Mouse (Mus musculus): Measurements from ENCODE around the gene Msx1.
"Not testable (repeated sequence)": the region's sequence is repeated elsewhere in the genome, so short reads cannot be mapped to it uniquely, and the experiment has no call there.

Gene Msx1

GRCm38 (mm10) chr5:37824461-37824795, at the start of gene Msx1:
Gene Msx1, minus strand, starts transcription at chr5:37824583.
- DNase-seq (ENCODE audit: low spot score in 2 of 2), result peak in 1 of 2 experiments; percentile 38

- no peak for DNase-seq (ENCODE audit: low spot score in 2 of 2)
Measured at GRCm38 (mm10) chr5:37865471-37865870, 41.1 kb upstream of the Msx1 start.

DNA sequence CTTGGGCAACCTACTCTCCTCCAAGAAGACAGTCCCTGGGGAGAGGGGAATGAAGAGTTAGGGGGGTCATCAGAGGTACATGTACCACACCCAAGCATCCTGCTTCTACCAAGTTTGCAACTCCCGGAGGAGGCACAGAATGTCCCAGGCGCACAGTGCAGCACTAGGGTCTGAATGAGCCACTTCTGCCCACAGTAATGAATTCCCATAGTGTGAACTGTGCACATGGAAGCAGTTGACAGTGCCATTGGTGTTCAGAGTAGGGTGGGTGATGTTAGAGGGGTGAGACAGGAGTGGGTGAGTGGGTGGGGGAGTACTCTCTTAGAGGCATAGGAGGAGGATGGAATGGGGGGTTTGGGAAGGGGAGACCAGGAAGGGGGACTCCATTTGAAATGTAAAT, 39.9 kb upstream of the Msx1 start:
- DNase-seq (ENCODE audit: low spot score in 2 of 2), result no peak

DNA sequence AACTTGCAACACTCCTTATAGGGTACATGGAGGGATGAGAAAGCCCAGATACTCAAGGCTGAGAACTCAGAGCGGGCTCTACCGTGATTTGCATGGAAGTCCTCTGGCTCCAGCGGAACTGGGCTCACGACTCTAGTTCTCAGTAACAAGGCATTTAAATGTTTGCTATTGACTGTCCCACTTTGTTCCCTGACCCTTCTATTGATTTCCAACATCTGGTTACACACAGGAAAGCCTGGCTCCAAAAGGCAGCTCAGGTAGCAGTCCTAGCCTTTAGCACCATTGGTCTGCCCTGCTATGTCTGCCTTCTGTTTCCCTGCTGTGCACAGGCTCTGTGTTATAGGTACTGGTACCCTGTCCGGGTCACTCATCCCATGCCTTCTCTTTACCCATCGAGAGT, 36.5 kb upstream of the Msx1 start:
- no peak for DNase-seq (ENCODE audit: low spot score in 2 of 2)

DNA sequence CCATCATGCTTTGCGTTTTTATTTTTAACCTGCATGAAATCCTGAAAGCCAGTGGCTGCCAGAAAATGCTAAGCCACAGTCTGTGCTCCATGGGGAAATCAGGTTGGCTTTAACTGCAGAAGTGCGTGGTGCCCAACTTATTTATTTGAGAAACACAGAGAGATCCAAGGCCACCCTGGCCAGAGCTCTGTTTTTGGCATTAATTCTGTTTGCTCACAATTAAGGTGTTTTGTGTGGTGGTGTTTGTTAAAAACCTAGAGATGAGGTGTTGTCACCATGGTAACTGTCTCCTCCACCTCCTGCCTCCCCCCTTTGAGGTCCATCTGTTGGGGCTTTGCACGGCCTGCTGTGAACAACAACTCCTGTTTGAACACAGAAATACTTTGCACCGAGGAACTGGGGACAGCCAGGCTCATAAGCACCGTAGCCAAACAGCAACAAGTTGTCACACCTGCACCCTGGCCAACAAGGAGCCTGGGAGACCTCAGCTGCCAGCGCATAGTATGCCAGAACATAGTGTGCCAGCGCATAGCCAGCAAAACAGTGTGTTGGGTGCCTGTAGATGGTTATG, 35.9 kb upstream of the Msx1 start:
- peak; percentile 9 to 16 for DNase-seq (ENCODE audit: low spot score in 2 of 2)

GRCm38 (mm10) chr5:37857763-37858545, 33.6 kb upstream of the Msx1 start:
- peak in 1 of 2 experiments; percentile 7 for DNase-seq (ENCODE audit: low spot score in 2 of 2)

- no peak for DNase-seq (ENCODE audit: low spot score in 2 of 2)
Measured at GRCm38 (mm10) chr5:37856057-37856456, 31.7 kb upstream of the Msx1 start.

DNA sequence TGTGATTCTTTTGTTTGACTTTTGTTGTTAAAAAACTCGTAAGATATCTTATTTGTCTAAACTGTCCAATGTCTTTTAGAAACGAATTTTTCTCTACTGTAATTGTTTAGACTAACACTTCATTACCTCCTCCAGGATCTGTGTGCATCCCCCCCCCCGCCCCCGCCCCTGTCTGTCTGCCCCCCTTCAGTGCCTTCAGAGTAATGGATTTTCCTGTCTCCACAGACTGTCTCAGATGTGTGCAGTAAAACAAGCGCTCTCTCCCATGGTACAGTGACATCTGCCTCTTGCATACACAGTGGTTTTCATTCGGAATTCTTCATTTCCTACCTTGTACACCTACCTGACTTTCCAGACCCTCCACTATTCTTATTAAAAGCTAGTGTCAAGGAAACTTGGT, 29.9 kb upstream of the Msx1 start:
- no peak for DNase-seq (ENCODE audit: low spot score in 2 of 2)

DNA sequence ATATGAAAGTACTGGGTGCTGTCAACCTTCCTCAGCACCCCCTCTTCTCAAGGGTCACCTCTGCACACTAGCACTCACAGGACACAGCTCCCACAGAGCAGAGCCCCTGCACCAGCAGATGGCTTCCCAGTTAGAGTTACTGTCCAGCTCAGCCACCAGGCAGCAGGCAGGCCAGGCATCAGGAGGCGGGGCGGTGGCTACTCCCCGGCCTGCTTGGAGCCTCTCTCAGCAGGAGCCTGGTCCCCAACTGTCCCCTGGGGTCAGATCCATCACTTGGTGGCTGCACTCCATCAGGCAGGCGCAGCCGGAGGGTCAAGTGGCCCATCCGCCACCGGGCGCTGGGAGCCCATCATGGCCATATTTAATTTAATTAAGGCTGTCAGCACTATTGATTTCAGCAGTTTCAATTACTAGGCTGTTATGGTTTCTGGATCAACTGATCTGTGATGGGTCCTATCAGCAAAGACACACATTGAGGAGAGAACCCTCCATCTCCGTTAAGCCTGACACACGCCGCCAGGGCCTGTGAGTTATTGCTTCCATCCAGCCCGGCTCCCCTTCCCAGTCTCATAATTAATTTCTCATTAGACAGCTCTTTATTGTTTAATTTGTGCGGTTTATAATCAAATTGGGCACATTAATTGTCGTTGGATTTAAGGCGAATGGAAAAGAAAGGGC, 27.1 kb upstream of the Msx1 start:
- no peak for DNase-seq (ENCODE audit: low spot score in 2 of 2)

- no peak for DNase-seq (ENCODE audit: low spot score in 2 of 2)
Measured at GRCm38 (mm10) chr5:37848991-37849719, 24.8 kb upstream of the Msx1 start.

GRCm38 (mm10) chr5:37836267-37836646, 11.9 kb upstream of the Msx1 start:
- DNase-seq (ENCODE audit: low spot score in 2 of 2), result no peak

DNA sequence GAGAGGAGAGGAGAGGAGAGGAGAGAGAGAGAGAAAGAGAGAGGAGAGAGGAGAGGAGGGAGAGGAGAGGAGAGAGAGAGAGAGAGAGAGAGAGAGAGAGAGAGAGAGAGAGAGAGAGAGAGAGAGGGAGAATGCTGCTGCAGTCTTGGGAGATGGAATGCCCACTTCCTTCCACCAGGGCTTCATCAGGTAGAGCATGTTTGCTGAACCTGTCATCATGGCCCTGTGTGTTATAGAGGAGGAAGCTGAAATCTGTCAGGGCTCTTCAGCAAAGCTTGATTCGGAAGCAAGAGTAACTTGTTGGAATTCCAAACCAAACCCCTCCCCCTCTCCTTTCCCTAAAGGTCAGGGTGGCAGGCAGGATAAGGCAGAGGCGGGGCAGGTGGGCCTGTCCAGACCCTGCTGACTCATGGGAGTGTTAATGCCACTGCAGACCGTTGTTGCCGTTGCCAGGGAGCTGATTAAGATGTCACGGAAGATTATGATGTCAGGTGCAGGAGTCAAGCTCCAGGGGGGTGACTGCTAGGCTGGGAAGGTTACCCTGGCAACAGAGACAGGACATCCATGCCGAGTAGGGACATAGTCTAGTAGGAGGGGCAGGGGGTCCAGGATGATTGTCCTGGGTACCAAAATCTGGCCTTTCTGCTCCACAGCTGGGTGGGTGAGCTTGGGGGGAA, 11.3 kb upstream of the Msx1 start:
- DNase-seq (ENCODE audit: low spot score in 2 of 2), result no peak

DNA sequence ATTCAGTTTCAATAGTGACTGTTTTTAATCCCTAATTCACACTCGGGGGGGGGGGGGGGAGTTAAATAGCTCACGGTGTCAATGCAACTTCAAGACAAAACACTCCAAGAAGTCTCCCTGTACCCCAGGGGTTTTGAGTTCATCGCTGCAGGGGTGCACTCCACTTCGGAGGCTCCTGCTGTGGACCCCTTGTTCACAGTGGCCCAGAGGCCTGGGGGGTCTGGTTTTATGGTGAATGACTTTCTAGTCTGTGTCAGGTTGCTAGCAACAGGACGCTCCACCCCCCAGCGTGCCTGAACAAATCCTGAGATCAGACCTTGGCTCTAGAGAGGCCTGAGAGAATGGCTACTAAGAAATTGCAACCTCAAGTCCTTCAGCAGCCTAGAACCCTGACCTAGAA, 8.4 kb upstream of the Msx1 start:
- no peak for DNase-seq (ENCODE audit: low spot score in 2 of 2)

GRCm38 (mm10) chr5:37832031-37832430, 7.6 kb upstream of the Msx1 start:
- no peak for DNase-seq (ENCODE audit: low spot score in 2 of 2)

GRCm38 (mm10) chr5:37830436-37830835, 6.1 kb upstream of the Msx1 start:
- DNase-seq (ENCODE audit: low spot score in 2 of 2), result not testable (repeated sequence)

DNA sequence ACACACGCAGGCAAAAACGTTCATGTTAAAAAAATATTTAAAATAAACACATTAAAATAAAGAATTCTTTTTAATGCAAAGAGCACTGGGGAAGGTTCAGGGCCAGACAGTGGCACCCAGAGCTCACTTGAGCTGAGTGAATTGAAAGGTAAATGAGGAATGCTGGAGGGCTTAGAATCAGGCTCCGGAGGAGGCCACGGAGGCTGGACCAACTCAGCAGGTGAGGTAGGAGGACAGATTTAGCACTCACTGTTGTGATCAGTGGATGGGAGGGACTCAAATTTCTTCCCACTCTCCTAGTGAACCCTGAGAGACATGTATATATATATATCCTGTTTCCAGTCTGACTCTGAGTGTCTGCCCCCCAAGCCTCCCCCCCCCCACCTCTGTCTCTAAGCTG, 5.5 kb upstream of the Msx1 start:
- no peak for DNase-seq (ENCODE audit: low spot score in 2 of 2)

- no peak for DNase-seq (ENCODE audit: low spot score in 2 of 2)
Measured at GRCm38 (mm10) chr5:37829296-37829670, 4.9 kb upstream of the Msx1 start.

- DNase-seq (ENCODE audit: low spot score in 2 of 2), result no peak
Measured at GRCm38 (mm10) chr5:37828591-37829295, 4.4 kb upstream of the Msx1 start.

GRCm38 (mm10) chr5:37828001-37828400, 3.6 kb upstream of the Msx1 start:
- DNase-seq (ENCODE audit: low spot score in 2 of 2), result no peak

DNA sequence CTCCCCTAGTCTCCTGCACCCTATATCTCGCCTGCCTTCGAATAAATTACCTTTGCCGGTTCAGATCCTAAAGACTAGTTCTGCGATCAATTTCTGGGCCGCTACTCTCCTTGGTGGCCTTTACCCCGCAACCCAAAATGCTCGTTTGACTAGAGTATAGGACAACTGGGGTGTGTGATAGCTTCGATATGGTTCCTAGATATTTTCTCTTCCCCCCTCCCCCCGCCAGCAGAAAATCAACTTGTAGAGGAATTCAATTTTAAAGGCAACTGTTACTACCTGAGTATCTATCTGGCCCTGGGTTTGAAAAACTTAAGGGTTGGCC, 3.2 kb upstream of the Msx1 start:
- no peak for DNase-seq (ENCODE audit: low spot score in 2 of 2)

Measured in frontal cortex, postnatal 25 days (tissue).